Mouse (Mus musculus) layer of hippocampus, postnatal 36 days (tissue): ENCODE data around the gene Cdh4. TPM values are rescaled to one million over a fixed set of nuclear protein-coding genes. Genes with fewer than 3 reads are reported as not detected.

Experiments used
- DNase-seq, 2 experiments: peaks; one replicate each; pipeline ENCODE4 v3.0.0; 2022
- total RNA-seq, 2 experiments: library from RNA; stranded (reverse); gene quantifications; 2 replicates each; pipeline ENCODE4 v1.2.3; 2021

The Cdh4 gene
- total RNA-seq, 2 experiments from 2014 or later: 10.2 to 10.5 TPM

GRCm38 (mm10) chr2:179599886-179600285 is 157.7 kb downstream of the Cdh4 start:
- no peak for DNase-seq

GRCm38 (mm10) chr2:179600347-179600746 is 158.1 kb downstream of the Cdh4 start:
- no peak for DNase-seq

GRCm38 (mm10) chr2:179601167-179601566 is 158.9 kb downstream of the Cdh4 start:
- DNase-seq: no peak

- no peak for DNase-seq
These were observed 162.5 kb downstream of the Cdh4 start for GRCm38 (mm10) chr2:179604746-179605145.

DNA sequence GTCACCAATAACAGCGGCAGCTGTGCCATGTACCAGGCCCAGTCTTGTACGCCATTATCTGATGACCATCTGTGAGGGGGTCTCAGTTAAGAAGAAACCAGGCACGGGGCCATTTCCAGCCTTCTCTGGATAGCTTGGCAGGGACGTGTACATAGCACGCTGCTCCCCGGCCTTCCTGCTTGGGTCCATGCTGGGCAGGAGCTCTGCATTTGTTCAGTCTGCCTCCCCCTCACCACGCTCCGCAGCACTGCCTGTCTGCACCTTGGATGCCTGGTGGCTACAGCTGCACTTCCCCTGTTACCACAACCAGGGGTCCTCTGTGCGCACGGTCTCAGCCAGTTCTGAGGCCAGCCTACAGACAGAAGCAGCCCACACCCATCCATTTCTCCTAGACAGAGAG is 163.0 kb downstream of the Cdh4 start:
- DNase-seq: no peak

DNA sequence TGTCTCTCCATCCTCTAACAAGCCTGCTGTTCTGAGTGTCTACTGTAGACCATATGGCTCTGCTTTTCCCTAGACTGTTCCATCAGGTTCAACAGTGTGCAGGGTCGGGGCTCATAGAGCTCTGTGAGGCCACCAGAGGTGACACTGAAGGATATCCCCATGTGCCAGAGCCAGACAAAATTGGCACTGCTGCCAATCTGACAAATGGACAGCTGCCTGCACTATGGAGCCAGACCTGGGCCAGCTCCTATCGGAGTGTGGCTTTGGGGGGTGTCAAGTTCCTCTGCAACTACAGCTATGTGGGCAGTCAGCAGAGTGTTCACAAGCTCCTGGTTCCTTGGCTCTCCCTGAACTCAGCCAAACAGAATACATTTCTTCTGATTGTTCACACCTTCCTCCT is 164.1 kb downstream of the Cdh4 start:
- no peak for DNase-seq

DNA sequence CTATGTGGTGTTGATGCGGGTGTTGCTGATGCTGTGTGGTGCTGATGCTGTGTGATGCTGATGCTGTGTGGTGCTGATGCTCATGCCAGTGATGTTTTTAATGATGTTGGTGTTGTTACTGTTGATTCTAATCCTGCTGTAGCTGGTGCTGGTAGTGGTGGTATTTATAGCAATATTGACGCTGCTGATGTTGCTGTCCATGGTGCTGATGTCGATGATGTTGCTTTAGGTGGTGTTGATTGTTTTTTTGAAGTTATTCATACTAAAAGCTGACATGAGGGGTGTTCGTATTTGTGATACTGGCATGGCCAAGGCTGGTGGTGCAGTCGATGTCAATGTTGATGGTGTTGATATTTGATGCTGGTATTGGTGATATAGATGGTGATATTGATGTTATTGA is 173.7 kb downstream of the Cdh4 start:
- DNase-seq: no peak

GRCm38 (mm10) chr2:179623643-179624473 is 181.6 kb downstream of the Cdh4 start:
- no peak for DNase-seq

DNA sequence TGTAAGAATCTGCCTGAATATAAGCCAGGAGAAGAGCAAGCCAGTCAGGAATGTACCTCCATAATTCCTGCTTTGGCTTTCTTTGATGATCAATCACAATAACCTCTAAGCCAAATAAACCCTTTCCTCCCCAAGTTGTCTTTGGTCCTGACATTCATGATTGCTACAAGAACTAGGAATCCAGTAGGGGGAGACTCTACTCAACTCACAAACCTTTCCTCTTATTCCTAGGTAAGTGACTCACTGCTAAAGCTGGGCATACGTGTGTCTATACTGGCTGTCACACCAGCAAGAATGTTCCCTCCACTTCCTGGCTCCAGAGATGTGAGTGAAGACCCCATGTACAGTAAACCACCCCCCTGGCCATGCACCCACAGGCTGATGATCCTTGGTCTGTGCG is 185.3 kb downstream of the Cdh4 start:
- no peak for DNase-seq

GRCm38 (mm10) chr2:179630720-179631119 is 188.5 kb downstream of the Cdh4 start:
- DNase-seq: no peak

GRCm38 (mm10) chr2:179640576-179641301 is 198.5 kb downstream of the Cdh4 start:
- no peak for DNase-seq

- DNase-seq: no peak
These were observed 206.5 kb downstream of the Cdh4 start for GRCm38 (mm10) chr2:179648573-179649263.

GRCm38 (mm10) chr2:179649370-179649769 is 207.1 kb downstream of the Cdh4 start:
- no peak for DNase-seq

DNA sequence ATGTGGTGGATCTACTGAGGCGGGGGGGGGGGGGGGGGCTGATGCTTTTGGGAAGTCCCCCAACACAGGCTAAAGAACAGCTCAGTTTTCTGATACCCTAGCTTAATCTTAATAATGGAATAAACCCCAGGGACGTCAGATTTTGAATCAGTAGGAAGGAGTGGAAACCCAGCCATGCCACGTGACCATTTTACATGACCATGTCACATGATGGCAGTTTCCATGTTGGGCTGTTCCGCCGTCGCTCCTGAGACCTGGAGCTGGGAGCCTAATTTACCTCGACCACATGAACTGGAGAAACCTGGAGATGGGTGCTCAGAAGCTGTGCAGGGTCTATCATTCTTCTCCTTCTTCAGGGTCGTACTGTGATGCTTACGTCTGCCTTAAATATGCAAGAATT is 207.9 kb downstream of the Cdh4 start:
- DNase-seq: no peak

GRCm38 (mm10) chr2:179655506-179655905 is 213.3 kb downstream of the Cdh4 start:
- DNase-seq: no peak

- no peak for DNase-seq
These were observed 217.0 kb downstream of the Cdh4 start for GRCm38 (mm10) chr2:179659254-179659653.

DNA sequence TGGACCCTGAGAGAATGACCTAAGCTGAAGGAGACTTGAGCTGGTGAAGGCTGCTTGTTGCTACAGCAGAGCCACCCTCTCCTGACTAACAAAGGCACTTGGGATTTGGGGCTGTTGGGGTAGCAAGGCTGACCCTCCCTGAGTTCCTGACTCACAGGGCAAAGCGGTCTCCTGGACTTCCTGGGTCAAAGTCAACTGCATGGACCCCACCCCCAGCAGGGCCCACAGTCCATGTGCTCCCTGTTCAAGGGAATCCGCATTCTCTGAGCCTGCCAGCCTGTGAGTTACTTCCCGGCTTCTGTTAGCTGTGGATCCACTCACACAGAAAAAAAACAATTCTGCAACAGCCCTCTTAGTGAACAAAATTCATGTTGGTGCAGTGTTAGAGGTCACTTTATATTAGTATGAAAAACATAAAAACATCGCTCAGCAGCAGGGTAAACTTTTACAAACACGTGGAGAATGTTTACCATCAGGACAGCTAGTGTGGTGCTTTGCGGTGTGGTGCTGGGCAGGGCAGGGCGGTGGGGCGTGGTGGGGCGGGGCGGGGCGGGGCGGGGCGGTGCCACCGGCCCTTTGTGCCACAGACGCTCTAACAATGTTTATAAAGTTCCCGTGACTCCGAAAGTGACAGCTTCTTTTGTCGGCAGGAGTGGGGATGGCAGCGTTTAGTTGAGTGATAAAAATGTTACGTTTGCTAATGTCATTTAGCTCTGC is 219.9 kb downstream of the Cdh4 start:
- DNase-seq: no peak

GRCm38 (mm10) chr2:179662739-179663138 is 220.5 kb downstream of the Cdh4 start:
- DNase-seq: no peak

DNA sequence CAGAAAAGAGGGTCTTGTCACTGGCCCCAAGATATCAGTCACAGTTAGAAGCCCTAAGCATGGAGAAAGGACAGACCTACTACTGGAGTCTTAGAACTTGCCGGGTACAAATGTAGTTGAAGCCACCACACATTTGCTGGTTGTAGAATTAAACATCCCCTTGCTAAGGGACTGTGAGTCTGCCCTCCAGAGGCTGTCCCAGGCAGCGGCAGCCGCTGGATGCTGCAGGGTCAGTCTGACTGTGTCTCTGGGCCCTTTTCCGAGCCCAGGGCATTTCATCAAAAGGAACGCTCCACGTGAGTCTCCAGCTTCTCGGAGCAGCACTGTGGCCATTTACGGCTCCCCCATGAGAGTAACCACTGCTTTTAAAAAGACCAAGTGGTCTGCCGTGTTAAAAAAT is 221.4 kb downstream of the Cdh4 start:
- no peak for DNase-seq

DNA sequence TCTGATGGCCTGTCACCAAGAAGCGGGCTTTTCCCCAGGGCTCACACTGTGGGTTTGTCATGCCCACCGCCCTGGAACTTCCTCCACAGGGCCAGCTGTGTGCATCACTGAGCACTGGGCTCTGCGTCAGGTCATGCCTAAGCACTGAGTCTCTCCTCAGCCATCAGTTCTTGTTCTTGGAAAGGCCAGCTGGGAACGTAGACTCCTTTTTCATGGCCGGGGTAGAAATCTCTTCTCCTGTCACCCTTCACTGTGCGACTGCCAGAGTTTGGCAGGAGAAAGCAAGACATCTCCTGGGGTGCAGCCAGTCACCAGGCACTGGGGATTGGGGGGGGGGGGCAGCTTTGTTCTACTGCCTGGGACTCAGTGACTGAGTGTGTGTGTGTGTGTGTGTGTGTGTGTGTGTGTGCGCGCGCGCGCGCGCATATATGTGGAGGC is 222.0 kb downstream of the Cdh4 start:
- no peak for DNase-seq

DNA sequence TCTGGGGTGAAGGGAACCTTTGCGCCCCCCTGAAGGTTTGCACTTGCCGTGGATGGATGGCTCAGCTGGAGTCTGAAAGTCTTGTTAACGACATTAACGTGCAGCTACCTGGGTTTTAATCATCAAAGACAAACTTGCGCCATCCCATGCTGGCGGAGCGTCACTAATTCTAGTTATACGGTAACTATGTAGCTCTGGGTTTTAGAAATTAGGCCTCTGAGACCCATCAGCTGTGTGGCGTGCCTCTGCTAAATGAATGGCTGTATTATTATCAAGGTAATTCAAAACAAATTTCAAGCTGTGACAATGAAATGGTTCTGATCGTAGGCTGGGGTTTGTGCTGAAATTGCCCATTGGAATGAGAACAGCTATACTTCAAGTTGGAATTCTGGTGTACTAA is 228.5 kb downstream of the Cdh4 start:
- DNase-seq: no peak

DNA sequence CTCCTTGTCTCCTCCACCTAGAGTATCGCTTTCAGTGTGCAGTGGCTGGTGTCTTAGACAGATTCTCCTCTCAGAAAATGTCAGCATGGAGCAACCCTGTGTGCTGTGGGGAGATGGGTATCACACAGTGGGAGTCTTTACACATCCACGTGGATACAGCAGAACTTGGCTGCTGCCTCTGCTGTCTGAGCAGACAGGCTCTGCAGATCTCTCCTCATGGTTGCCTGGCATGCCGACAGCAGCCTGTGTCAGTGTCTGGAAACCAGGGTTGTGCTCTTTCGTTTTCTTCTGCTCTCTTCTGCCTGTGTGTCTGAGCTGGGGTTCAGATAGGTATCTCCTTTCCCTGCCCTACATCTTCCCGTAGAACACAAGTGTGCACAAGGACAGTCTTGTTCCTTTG is 237.6 kb downstream of the Cdh4 start:
- DNase-seq: peak; percentile 24 to 30

- peak in 1 of 2 experiments; percentile 29 for DNase-seq
These were observed 239.2 kb downstream of the Cdh4 start for GRCm38 (mm10) chr2:179681386-179681785.
